9 mouse cellular contexts compared by ENCODE assay signal in the genomic region with DNA sequence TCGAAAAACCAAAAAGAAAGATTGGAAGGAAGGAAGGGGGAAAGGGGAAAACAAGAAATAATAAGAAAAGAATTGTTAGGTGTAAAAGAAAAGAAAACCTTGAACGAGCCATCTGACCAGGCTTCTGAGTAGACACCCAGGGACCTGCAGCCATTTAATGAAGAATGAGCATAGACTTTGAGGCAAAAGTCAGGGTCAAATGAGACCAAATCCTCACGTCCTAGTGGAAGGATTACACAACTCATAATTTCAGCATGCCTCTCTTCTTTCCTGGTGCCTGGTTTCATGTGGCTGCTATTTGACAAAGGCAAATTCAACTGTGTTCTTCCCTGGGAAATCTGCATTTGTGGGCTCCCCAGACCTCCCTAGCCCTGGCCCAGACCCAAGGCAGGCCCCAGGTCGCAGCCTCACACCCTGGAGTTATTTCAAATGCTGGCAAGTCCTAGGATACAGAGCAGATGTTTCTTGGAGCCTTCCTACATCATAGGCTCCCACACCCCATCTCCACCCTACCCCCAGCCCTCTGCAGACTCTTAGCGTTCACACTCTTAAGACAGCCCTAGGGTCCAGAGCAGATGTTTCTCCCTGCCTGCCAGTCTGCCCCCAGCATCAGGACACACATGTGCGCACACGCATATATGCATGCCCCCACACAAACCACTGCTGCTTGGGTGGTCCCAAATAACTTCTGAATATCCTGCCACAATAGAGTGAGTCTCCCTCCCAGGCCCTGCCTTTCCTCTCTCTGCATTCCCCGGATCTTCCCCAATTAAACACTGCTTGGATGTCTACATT. TPM values are rescaled to one million over a fixed set of nuclear protein-coding genes. Genes with fewer than 3 reads are reported as not detected.
DNase-seq lines count a peak whose midpoint lies in the region; ATAC-seq lines count a peak whose summit lies in the region.
"Had no signal": no experiment of that assay in that cellular context is flagged by ENCODE, and none has a peak within 500 bp of the region (broad histone marks: within the 10 kb centered on the region; RNA-seq: fewer than 3 reads in every experiment).

No protein-coding gene starts in this region.

- no peak overlapping the region for H3K9ac ChIP-seq in heart, embryonic 14.5 days (ENCODE audit: low read length)
- no peak overlapping the region for H3K9ac ChIP-seq in midbrain, embryonic 12.5 days (replicated peaks)

- H3K9me3 ChIP-seq in heart, embryonic 14.5 days (ENCODE audit: control insufficient read depth, low read length), result no peaks in the 10 kb centered on the region
- H3K9me3 ChIP-seq in midbrain, embryonic 12.5 days, result no peaks in the 10 kb centered on the region
- H3K9me3 ChIP-seq: G1E had no signal

- WGBS in heart, embryonic 14.5 days, result 71% methylated on average over 8 of the region's 8 CpGs
- 40% methylated on average over 8 of the region's 8 CpGs for WGBS in midbrain, embryonic 12.5 days

- DNase-seq in heart, postnatal 25 days (ENCODE audit: low spot score), result no peak
- peak; percentile 90 for DNase-seq in R1 (ENCODE audit: low read depth, low spot score)
- DNase-seq in forelimb bud, embryonic 11.5 days (ENCODE audit: low read depth, low spot score), result peak; percentile 26
- no peak for DNase-seq in left cerebral cortex, postnatal 14 days (ENCODE audit: low spot score in 2 of 2)
- DNase-seq in layer of hippocampus, postnatal 36 days, result no peak

- H3K4me2 ChIP-seq in heart, embryonic 14.5 days (ENCODE audit: low read length), result 0 out of 2 replicates have a peak overlapping the region, but pooled peaks have one; percentile 86
- H3K4me2 ChIP-seq in midbrain, embryonic 12.5 days (replicated peaks), result peak overlapping the region; percentile 91

- intact Hi-C loops in heart, postnatal 25 days (cut with DNase I), result no loop called here
- intact Hi-C loops in left cerebral cortex, postnatal 14 days (cut with DNase I), result no loop called here

- ATAC-seq in heart, embryonic 14.5 days (ENCODE audit: insufficient number of reproducible peaks, insufficient read depth, low FRiP score, low read depth), result no peak
- ATAC-seq in midbrain, embryonic 12.5 days (ENCODE audit: low FRiP score, low read depth), result no peak
- no peak for ATAC-seq in frontal cortex, adult (ENCODE audit: low TSS enrichment)

- no peaks in the 10 kb centered on the region for H3K36me3 ChIP-seq in heart, embryonic 14.5 days (ENCODE audit: control insufficient read depth, insufficient read depth, low read length)
- no peaks in the 10 kb centered on the region for H3K36me3 ChIP-seq in midbrain, embryonic 12.5 days
- H3K36me3 ChIP-seq: G1E had no signal

- peaks cover 4 to 15% of the 10 kb centered on the region in 2 experiments; a peak in 3 of 4 replicates for H3K4me1 ChIP-seq in heart, embryonic 14.5 days (ENCODE audit: control insufficient read depth in 2 of 2, insufficient read depth in 2 of 2, low read length in 2 of 2)
- H3K4me1 ChIP-seq in midbrain, embryonic 12.5 days, result peaks cover 34% of the 10 kb centered on the region

- no peaks in the 10 kb centered on the region for H3K27me3 ChIP-seq in heart, embryonic 14.5 days (ENCODE audit: control insufficient read depth, insufficient read depth, low read length)
- H3K27me3 ChIP-seq in midbrain, embryonic 12.5 days, result peaks cover 63% of the 10 kb centered on the region

- 0 out of 4 replicates have a peak overlapping the region, but pooled peaks of 1 of the 2 experiments have one; percentile 14 for H3K27ac ChIP-seq in heart, embryonic 14.5 days (replicated peaks in 1 of 2; ENCODE audit: control insufficient read depth in 1 of 2, insufficient read depth in 1 of 2, low read depth in 2 of 2, low read length in 2 of 2)
- H3K27ac ChIP-seq in midbrain, embryonic 12.5 days (replicated peaks), result no peak overlapping the region

- H3K4me3 ChIP-seq in heart, embryonic 14.5 days (ENCODE audit: control insufficient read depth in 1 of 2, insufficient read depth in 1 of 2, low read depth in 1 of 2, low read length in 2 of 2), result no peak overlapping the region
- H3K4me3 ChIP-seq in midbrain, embryonic 12.5 days, result peak overlapping the region; percentile 57; the same call in 1 of the 2 replicates

RNA-seq across cellular contexts. Expression of a gene that starts 2.3 kb away (rescaled TPM):
- 1.8 and 2.0 TPM in 2 replicates for polyA plus RNA-seq in heart, embryonic 14.5 days (2014; fragmentation: Nextera tagmentation; extraction: Ambion mirVana)
- total RNA-seq in heart, postnatal 25 days (2021), result 1 to 10 TPM; 1.1 to 1.5 TPM
- polyA plus RNA-seq in midbrain, embryonic 12.5 days (2016; fragmentation: Nextera tagmentation; extraction: Ambion mirVana), result 5.3 and 7.0 TPM in 2 replicates
- 1 to 10 TPM; 1.3 to 2.4 TPM for total RNA-seq in left cerebral cortex, postnatal 14 days (2021)
- total RNA-seq in layer of hippocampus, postnatal 36 days (2021), result 1 to 10 TPM; 2.3 to 3.0 TPM
- polyA plus RNA-seq: G1E had no signal

RNA-seq across cellular contexts. Expression of a gene that starts 27.4 kb away (rescaled TPM):
- polyA plus RNA-seq in heart, embryonic 14.5 days (2014; fragmentation: Nextera tagmentation; extraction: Ambion mirVana), result 2.5 and 3.8 TPM in 2 replicates
- total RNA-seq in heart, postnatal 25 days (2021), result 1 to 10 TPM; 2.0 to 3.3 TPM
- 3.8 and 4.2 TPM in 2 replicates for polyA plus RNA-seq in midbrain, embryonic 12.5 days (2016; fragmentation: Nextera tagmentation; extraction: Ambion mirVana)
- total RNA-seq in left cerebral cortex, postnatal 14 days (2021), result 10 to 100 TPM; 11.8 to 12.4 TPM
- 10 to 100 TPM; 11.6 to 13.4 TPM for total RNA-seq in layer of hippocampus, postnatal 36 days (2021)

RNA-seq across cellular contexts. Expression of a gene that starts 28.4 kb away (rescaled TPM):
- polyA plus RNA-seq in heart, embryonic 14.5 days (2014; fragmentation: Nextera tagmentation; extraction: Ambion mirVana), result not detected in 2 replicates
- total RNA-seq in heart, postnatal 25 days (2021), result not detected
- not detected in 2 replicates for polyA plus RNA-seq in midbrain, embryonic 12.5 days (2016; fragmentation: Nextera tagmentation; extraction: Ambion mirVana)
- total RNA-seq in left cerebral cortex, postnatal 14 days (2021), result not detected
- total RNA-seq in layer of hippocampus, postnatal 36 days (2021), result not detected

RNA-seq across cellular contexts. Expression of a gene that starts 35.6 kb away (rescaled TPM):
- polyA plus RNA-seq in heart, embryonic 14.5 days (2014; fragmentation: Nextera tagmentation; extraction: Ambion mirVana), result 1.6 and 2.0 TPM in 2 replicates
- total RNA-seq in heart, postnatal 25 days (2021), result 1 to 10 TPM; 1.5 to 2.1 TPM
- 33.1 and 40.4 TPM in 2 replicates for polyA plus RNA-seq in midbrain, embryonic 12.5 days (2016; fragmentation: Nextera tagmentation; extraction: Ambion mirVana)
- 10 to 100 TPM; 15.6 to 16.2 TPM for total RNA-seq in left cerebral cortex, postnatal 14 days (2021)
- total RNA-seq in layer of hippocampus, postnatal 36 days (2021), result 10 to 100 TPM in 1 of 2 experiments, 1 to 10 TPM in 1; 8.0 to 10.0 TPM

RNA-seq across cellular contexts. Expression of a gene that starts 57.9 kb away (rescaled TPM):
- 784 and 900 TPM in 2 replicates for polyA plus RNA-seq in heart, embryonic 14.5 days (2014; fragmentation: Nextera tagmentation; extraction: Ambion mirVana)
- 100 to 1,000 TPM; 571 to 648 TPM for total RNA-seq in heart, postnatal 25 days (2021)
- 573 and 608 TPM in 2 replicates for polyA plus RNA-seq in midbrain, embryonic 12.5 days (2016; fragmentation: Nextera tagmentation; extraction: Ambion mirVana)
- 100 to 1,000 TPM; 448 to 449 TPM for total RNA-seq in left cerebral cortex, postnatal 14 days (2021)
- 100 to 1,000 TPM; 503 to 512 TPM for total RNA-seq in layer of hippocampus, postnatal 36 days (2021)

Comparison
In these comparisons a context has a peak if more than half of its experiments do, and no peak if none do; other contexts are left out.
1. DNase-seq: peak in R1 (single experiment) and forelimb bud, embryonic 11.5 days (single experiment); none in heart, postnatal 25 days (single experiment), left cerebral cortex, postnatal 14 days (0 of 2) and layer of hippocampus, postnatal 36 days (0 of 2).